In genomic region chr7:120980931-120981924, GRCm38 (mm10) we compare ENCODE assay signal across 7 mouse cellular contexts. TPM values are rescaled to one million over a fixed set of nuclear protein-coding genes. Genes with fewer than 3 reads are reported as not detected.
A peak's percentile ranks its signal among the peaks of the same experiment; 100 is the strongest.
DNase-seq lines count a peak whose midpoint lies in the region; ATAC-seq lines count a peak whose summit lies in the region.

No protein-coding gene starts in this region.

- WGBS in hindbrain, embryonic 14.5 days = 4% methylated on average over 39 of the region's 39 CpGs
- WGBS in limb, embryonic 11.5 days = 6% methylated on average over 39 of the region's 39 CpGs
- 3% methylated on average over 38 of the region's 39 CpGs for WGBS in midbrain, embryonic 11.5 days

- peak overlapping the region; percentile 95 for H3K4me3 ChIP-seq in hindbrain, embryonic 14.5 days (replicated peaks; ENCODE audit: low read length)
- peak overlapping the region; percentile 70 for H3K4me3 ChIP-seq in limb, embryonic 11.5 days (ENCODE audit: low read depth, low read length)
- H3K4me3 ChIP-seq in midbrain, embryonic 11.5 days (ENCODE audit: low read depth, low read length) = peak overlapping the region; percentile 92

- peak; percentile 25; the same call in 1 of the 2 replicates for ATAC-seq in frontal cortex, adult (ENCODE audit: low TSS enrichment)
- ATAC-seq in hindbrain, embryonic 14.5 days (ENCODE audit: low FRiP score) = peak; percentile 51
- ATAC-seq in limb, embryonic 11.5 days (ENCODE audit: insufficient number of reproducible peaks, low FRiP score, low TSS enrichment, low read depth) = peak; percentile 68
- peak; percentile 59 for ATAC-seq in midbrain, embryonic 11.5 days (ENCODE audit: low FRiP score)

- peaks cover 27% of the 10 kb centered on the region for H3K4me1 ChIP-seq in hindbrain, embryonic 14.5 days (replicated peaks; ENCODE audit: control insufficient read depth, insufficient read depth, low read length)
- H3K4me1 ChIP-seq in limb, embryonic 11.5 days (ENCODE audit: control insufficient read depth, insufficient read depth, low read length) = 0 out of 2 replicates have a peak, but pooled peaks cover 4% of the 10 kb centered on the region
- H3K4me1 ChIP-seq in midbrain, embryonic 11.5 days (ENCODE audit: control insufficient read depth, insufficient read depth, low read length) = peaks cover 12% of the 10 kb centered on the region; the same call in 1 of the 2 replicates

- no peaks in the 10 kb centered on the region for H3K27me3 ChIP-seq in hindbrain, embryonic 14.5 days (ENCODE audit: control insufficient read depth, insufficient read depth, low read length)
- H3K27me3 ChIP-seq in limb, embryonic 11.5 days (ENCODE audit: control insufficient read depth, insufficient read depth, low read length) = no peaks in the 10 kb centered on the region
- H3K27me3 ChIP-seq in midbrain, embryonic 11.5 days (ENCODE audit: control insufficient read depth, insufficient read depth, low read length) = no peaks in the 10 kb centered on the region

- H3K27ac ChIP-seq in hindbrain, embryonic 14.5 days = peak overlapping the region; percentile 22; the same call in 1 of the 2 replicates
- H3K27ac ChIP-seq in limb, embryonic 11.5 days (replicated peaks; ENCODE audit: low read depth, low read length) = 0 out of 2 replicates have a peak overlapping the region, but pooled peaks have one; percentile 30
- H3K27ac ChIP-seq in midbrain, embryonic 11.5 days (ENCODE audit: low read depth, low read length) = no peak overlapping the region; the same call in 1 of the 2 replicates

- peak overlapping the region; percentile 82 for H3K9ac ChIP-seq in hindbrain, embryonic 14.5 days
- peak overlapping the region; percentile 75 for H3K9ac ChIP-seq in limb, embryonic 11.5 days (ENCODE audit: low read length)
- H3K9ac ChIP-seq in midbrain, embryonic 11.5 days (ENCODE audit: low read length) = peak overlapping the region; percentile 83

- H3K36me3 ChIP-seq in hindbrain, embryonic 14.5 days (replicated peaks; ENCODE audit: control insufficient read depth, insufficient read depth) = no peaks in the 10 kb centered on the region
- no peaks in the 10 kb centered on the region for H3K36me3 ChIP-seq in limb, embryonic 11.5 days (ENCODE audit: control insufficient read depth, insufficient read depth, low read length)
- H3K36me3 ChIP-seq in midbrain, embryonic 11.5 days (ENCODE audit: control insufficient read depth, insufficient read depth, low read length) = no peaks in the 10 kb centered on the region

- peak overlapping the region; percentile 57 for H3K4me2 ChIP-seq in hindbrain, embryonic 14.5 days (replicated peaks)
- H3K4me2 ChIP-seq in limb, embryonic 11.5 days (ENCODE audit: low read depth, severe bottlenecking) = peak overlapping the region; percentile 61
- peak overlapping the region; percentile 80 for H3K4me2 ChIP-seq in midbrain, embryonic 11.5 days

- no peaks in the 10 kb centered on the region for H3K9me3 ChIP-seq in hindbrain, embryonic 14.5 days (ENCODE audit: control insufficient read depth, low read length)
- no peaks in the 10 kb centered on the region for H3K9me3 ChIP-seq in limb, embryonic 11.5 days (ENCODE audit: control insufficient read depth, low read length)
- no peaks in the 10 kb centered on the region for H3K9me3 ChIP-seq in midbrain, embryonic 11.5 days (ENCODE audit: control insufficient read depth, low read length)

- DNase-seq in WW6 (ENCODE audit: low read depth, low spot score) = peak; percentile 52
- peak; percentile 52 for DNase-seq in cerebellum, adult 9-11 months
- DNase-seq in hindbrain, embryonic 14.5 days (ENCODE audit: low spot score) = peak; percentile 48
- peak; percentile 74 for DNase-seq in limb, embryonic 11.5 days (ENCODE audit: low spot score)
- peak; percentile 96 for DNase-seq in midbrain, embryonic 11.5 days (ENCODE audit: low spot score, missing footprints)
- peak; percentile 75 to 82 for DNase-seq in spleen, postnatal 10 days (ENCODE audit: low spot score in 2 of 2)

RNA-seq across cellular contexts. Expression of gene Cdr2, which starts 0.9 kb away (rescaled TPM):
- polyA plus RNA-seq in hindbrain, embryonic 14.5 days (2014; fragmentation: Nextera tagmentation; extraction: Ambion mirVana) = 19.6 and 23.1 TPM in 2 replicates
- 14.0 and 16.2 TPM in 2 replicates for polyA plus RNA-seq in limb, embryonic 11.5 days (2014; fragmentation: Nextera tagmentation; extraction: Ambion mirVana)
- 17.6 and 18.0 TPM in 2 replicates for polyA plus RNA-seq in midbrain, embryonic 11.5 days (2014; fragmentation: Nextera tagmentation; extraction: Ambion mirVana)

RNA-seq across cellular contexts. Expression of gene Mfsd13b, which starts 1.1 kb away (rescaled TPM):
- polyA plus RNA-seq in hindbrain, embryonic 14.5 days (2014; fragmentation: Nextera tagmentation; extraction: Ambion mirVana) = 0.31 and 0.37 TPM in 2 replicates
- polyA plus RNA-seq in limb, embryonic 11.5 days (2014; fragmentation: Nextera tagmentation; extraction: Ambion mirVana) = 0.14 and 0.35 TPM in 2 replicates
- 0.19 and 0.29 TPM in 2 replicates for polyA plus RNA-seq in midbrain, embryonic 11.5 days (2014; fragmentation: Nextera tagmentation; extraction: Ambion mirVana)

RNA-seq across cellular contexts. Expression of gene Mettl9, which starts 53.0 kb away (rescaled TPM):
- polyA plus RNA-seq in hindbrain, embryonic 14.5 days (2014; fragmentation: Nextera tagmentation; extraction: Ambion mirVana) = 203 and 209 TPM in 2 replicates
- polyA plus RNA-seq in limb, embryonic 11.5 days (2014; fragmentation: Nextera tagmentation; extraction: Ambion mirVana) = 294 and 297 TPM in 2 replicates
- polyA plus RNA-seq in midbrain, embryonic 11.5 days (2014; fragmentation: Nextera tagmentation; extraction: Ambion mirVana) = 284 and 290 TPM in 2 replicates
